Mouse (Mus musculus): ENCODE data around the gene 2310079G19Rik. TPM values are rescaled to one million over a fixed set of nuclear protein-coding genes. Genes with fewer than 3 reads are reported as not detected.

The 2310079G19Rik gene
- polyA plus RNA-seq, 1 experiment from 2014 or later: not detected

- no peak overlapping the region for H3K27ac ChIP-seq (ENCODE audit: low read length)
- WGBS: 32% methylated on average over 4 of the region's 4 CpGs
Measured at GRCm38 (mm10) chr16:88631474-88631873, 4.0 kb upstream of the 2310079G19Rik start.

DNA sequence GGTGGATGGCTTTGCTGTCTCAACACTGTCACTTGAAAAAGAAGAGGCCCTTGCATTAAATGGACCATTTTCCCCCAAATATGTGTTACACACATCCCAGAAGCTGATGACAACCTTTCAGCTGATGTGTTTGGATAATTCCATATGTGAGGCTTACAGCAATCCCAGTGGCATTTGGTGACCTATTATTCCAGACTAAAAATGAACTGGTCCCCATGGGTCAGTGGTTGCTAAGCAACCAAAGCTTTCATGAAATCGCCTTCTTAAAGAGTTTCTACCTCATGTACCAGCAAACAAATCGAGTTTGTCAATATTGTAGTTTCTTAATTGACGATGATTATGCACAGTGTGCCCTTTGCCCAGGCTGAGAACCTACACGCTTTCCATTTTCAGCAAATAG, 14.8 kb downstream of the 2310079G19Rik start:
- Histone ChIP-seq H3K27ac (ENCODE audit: low read length) (no peak overlapping the region), H3K9me3 (ENCODE audit: control insufficient read depth, low read length) (no peaks in the 10 kb centered on the region), H3K4me3 (ENCODE audit: low read length) (no peak overlapping the region), H3K36me3 (ENCODE audit: control insufficient read depth, insufficient read depth, low read length) (no peaks in the 10 kb centered on the region), H3K4me1 (replicated peaks; ENCODE audit: control insufficient read depth, insufficient read depth, low read length) (no peaks in the 10 kb centered on the region), H3K4me2 (ENCODE audit: low read depth, low read length) (no peak overlapping the region), H3K27me3 (ENCODE audit: control insufficient read depth, insufficient read depth, low read depth, low read length) (peaks cover 24% of the 10 kb centered on the region), H3K9ac (ENCODE audit: low read length) (no peak overlapping the region)
- WGBS: 66% methylated on average over 4 of the region's 4 CpGs
- no peak for ATAC-seq (ENCODE audit: low read depth)

More at GRCm38 (mm10) chr16:88631474-88631873, 4.0 kb upstream of the 2310079G19Rik start:
- Histone ChIP-seq H3K4me1 (replicated peaks; ENCODE audit: control insufficient read depth, insufficient read depth, low read length) (no peaks in the 10 kb centered on the region), H3K9me3 (ENCODE audit: control insufficient read depth, low read length) (no peaks in the 10 kb centered on the region), H3K27me3 (ENCODE audit: control insufficient read depth, insufficient read depth, low read depth, low read length) (no peaks in the 10 kb centered on the region; the same call in 1 of the 2 replicates), H3K4me3 (ENCODE audit: low read length) (no peak overlapping the region), H3K9ac (ENCODE audit: low read length) (no peak overlapping the region), H3K36me3 (ENCODE audit: control insufficient read depth, insufficient read depth, low read length) (no peaks in the 10 kb centered on the region), H3K4me2 (ENCODE audit: low read depth, low read length) (no peak overlapping the region)
- no peak for ATAC-seq (ENCODE audit: low read depth)

- Histone ChIP-seq H3K27ac (ENCODE audit: low read length) (no peak within 1 kb of the TSS), H3K9me3 (ENCODE audit: control insufficient read depth, low read length) (no peaks in the 10 kb centered on the region), H3K27me3 (ENCODE audit: control insufficient read depth, insufficient read depth, low read depth, low read length) (peaks cover 24% of the 10 kb centered on the region), H3K4me1 (replicated peaks; ENCODE audit: control insufficient read depth, insufficient read depth, low read length) (no peaks in the 10 kb centered on the region), H3K4me3 (ENCODE audit: low read length) (no peak within 1 kb of the TSS), H3K36me3 (ENCODE audit: control insufficient read depth, insufficient read depth, low read length) (no peaks in the 10 kb centered on the region), H3K9ac (ENCODE audit: low read length) (no peak within 1 kb of the TSS), H3K4me2 (ENCODE audit: low read depth, low read length) (no peak within 1 kb of the TSS)
- 85% methylated on average over 8 of the region's 8 CpGs for WGBS
- no peak for ATAC-seq (ENCODE audit: low read depth)
Measured at GRCm38 (mm10) chr16:88611922-88612321, 15.5 kb downstream of the 2310079G19Rik start, which contains the start of gene Krtap24-1. TSS of gene Krtap24-1 (minus strand) at chr16:88612279.

DNA sequence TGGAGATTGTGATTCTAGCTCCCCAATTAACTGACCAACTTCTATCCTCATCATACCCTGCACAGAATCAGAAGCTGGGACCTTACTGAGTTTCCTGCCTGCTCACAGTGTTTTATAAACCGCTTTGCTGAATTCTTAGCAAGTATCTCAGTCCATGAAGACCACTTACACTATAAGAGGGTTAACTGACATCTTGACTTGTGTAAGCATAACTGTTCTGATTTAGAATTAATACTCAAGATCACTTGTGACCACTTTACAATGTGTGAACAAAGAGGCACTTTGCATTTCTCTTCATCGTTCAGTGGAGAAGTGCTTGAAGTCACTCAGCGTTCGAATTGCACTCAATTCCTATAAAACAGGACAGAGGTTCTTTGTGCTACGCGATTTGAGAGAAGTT, 22.9 kb downstream of the 2310079G19Rik start:
- ATAC-seq (ENCODE audit: low read depth): peak; percentile 66
- Histone ChIP-seq H3K4me3 (ENCODE audit: low read length) (no peak overlapping the region), H3K9ac (ENCODE audit: low read length) (no peak overlapping the region), H3K9me3 (ENCODE audit: control insufficient read depth, low read length) (no peaks in the 10 kb centered on the region), H3K4me2 (ENCODE audit: low read depth, low read length) (no peak overlapping the region), H3K4me1 (replicated peaks; ENCODE audit: control insufficient read depth, insufficient read depth, low read length) (no peaks in the 10 kb centered on the region), H3K36me3 (ENCODE audit: control insufficient read depth, insufficient read depth, low read length) (no peaks in the 10 kb centered on the region), H3K27me3 (ENCODE audit: control insufficient read depth, insufficient read depth, low read depth, low read length) (peaks cover 24% of the 10 kb centered on the region), H3K27ac (ENCODE audit: low read length) (no peak overlapping the region)
- 59% methylated on average over 6 of the region's 6 CpGs for WGBS

DNA sequence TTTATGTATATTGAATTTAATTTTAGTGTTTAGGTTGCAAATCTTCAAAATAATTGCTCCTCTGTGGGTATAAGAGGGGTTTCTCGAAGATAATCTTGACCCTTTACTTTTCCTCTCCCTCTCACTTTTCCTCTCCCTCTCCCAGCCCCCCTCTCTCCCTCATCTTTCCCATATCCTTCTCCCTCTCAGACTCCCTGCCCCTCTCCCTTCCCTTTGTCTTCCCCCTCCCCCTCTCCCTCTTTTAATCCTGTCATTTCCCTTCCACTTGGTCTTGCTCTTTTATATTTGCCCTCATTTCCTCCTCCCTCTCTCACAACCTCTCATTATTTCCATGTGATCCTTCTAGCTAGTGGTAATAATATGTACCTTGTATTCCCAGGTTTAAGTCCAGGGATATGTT, 25.0 kb downstream of the 2310079G19Rik start:
- no peak overlapping the region for H3K4me2 ChIP-seq (ENCODE audit: low read depth, low read length)
- no peaks in the 10 kb centered on the region for H3K4me1 ChIP-seq (replicated peaks; ENCODE audit: control insufficient read depth, insufficient read depth, low read length)
- peaks cover 19% of the 10 kb centered on the region for H3K27me3 ChIP-seq (ENCODE audit: control insufficient read depth, insufficient read depth, low read depth, low read length)
- ATAC-seq (ENCODE audit: low read depth): no peak
- no peak overlapping the region for H3K27ac ChIP-seq (ENCODE audit: low read length)
- no peaks in the 10 kb centered on the region for H3K9me3 ChIP-seq (ENCODE audit: control insufficient read depth, low read length)
- H3K9ac ChIP-seq (ENCODE audit: low read length): no peak overlapping the region
- WGBS: 41% methylated on average over 1 of the region's 1 CpGs
- H3K4me3 ChIP-seq (ENCODE audit: low read length): no peak overlapping the region
- no peaks in the 10 kb centered on the region for H3K36me3 ChIP-seq (ENCODE audit: control insufficient read depth, insufficient read depth, low read length)

DNA sequence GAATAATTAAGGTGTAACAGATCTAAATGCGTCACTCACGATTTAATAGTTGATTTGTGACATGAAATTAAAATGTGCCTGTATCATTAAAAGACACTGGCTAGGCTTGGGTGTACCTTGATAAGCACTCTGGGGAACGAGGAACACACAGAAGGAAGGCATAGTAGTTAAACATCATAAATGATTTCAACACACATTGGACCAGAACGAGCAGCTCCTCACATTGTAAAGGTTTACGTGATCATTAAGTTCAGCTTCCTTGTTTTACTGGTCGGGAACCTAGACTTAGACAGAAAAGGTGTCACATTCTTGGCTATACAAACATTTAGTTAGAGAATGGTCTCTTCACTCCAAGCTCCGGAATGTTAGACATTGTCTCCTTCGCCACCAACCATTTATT, 27.2 kb downstream of the 2310079G19Rik start:
- H3K36me3 ChIP-seq (ENCODE audit: control insufficient read depth, insufficient read depth, low read length): no peaks in the 10 kb centered on the region
- 55% methylated on average over 8 of the region's 8 CpGs for WGBS
- H3K9ac ChIP-seq (ENCODE audit: low read length): no peak overlapping the region
- no peak overlapping the region for H3K27ac ChIP-seq (ENCODE audit: low read length)
- no peak overlapping the region for H3K4me2 ChIP-seq (ENCODE audit: low read depth, low read length)
- H3K4me3 ChIP-seq (ENCODE audit: low read length): no peak overlapping the region
- no peak for ATAC-seq (ENCODE audit: low read depth)
- no peaks in the 10 kb centered on the region for H3K4me1 ChIP-seq (replicated peaks; ENCODE audit: control insufficient read depth, insufficient read depth, low read length)
- H3K27me3 ChIP-seq (ENCODE audit: control insufficient read depth, insufficient read depth, low read depth, low read length): peaks cover 19% of the 10 kb centered on the region
- H3K9me3 ChIP-seq (ENCODE audit: control insufficient read depth, low read length): no peaks in the 10 kb centered on the region

DNA sequence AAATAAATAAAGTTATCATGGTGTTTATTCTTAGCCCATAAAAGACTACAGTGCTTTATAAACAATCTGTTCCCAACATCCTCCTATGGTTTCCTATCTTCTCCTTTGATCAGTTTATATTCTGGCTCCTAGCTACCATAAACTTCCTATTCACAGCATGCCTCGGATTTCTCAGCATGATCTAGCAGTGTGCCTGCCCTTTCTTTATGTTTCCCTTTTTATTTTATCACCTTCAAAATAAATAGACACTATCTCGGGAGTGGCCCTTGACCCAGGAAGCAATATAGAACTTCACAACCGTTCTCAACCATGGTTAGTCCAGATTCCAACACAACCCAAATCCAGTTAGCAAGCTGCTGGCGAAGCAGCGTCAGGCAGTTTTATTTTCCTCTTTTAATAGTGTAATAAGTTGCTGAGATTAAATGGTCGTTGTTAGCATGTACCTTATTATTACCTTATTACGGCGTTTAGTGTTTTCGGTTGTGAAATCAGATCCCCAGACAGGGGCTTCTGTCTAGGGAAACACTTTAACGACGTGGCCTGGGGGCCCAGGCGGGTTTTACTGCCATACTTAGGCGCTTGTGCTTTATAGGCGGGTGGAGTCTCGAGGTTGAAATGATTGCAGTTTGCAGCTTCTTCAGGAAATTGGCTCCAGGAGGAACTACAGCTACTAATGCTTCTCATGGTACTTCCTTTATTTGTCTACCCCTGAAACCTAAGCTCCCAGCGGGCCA, 27.8 kb downstream of the 2310079G19Rik start:
- Histone ChIP-seq H3K4me2 (ENCODE audit: low read depth, low read length) (peak overlapping the region; percentile 9; the same call in 1 of the 2 replicates), H3K36me3 (ENCODE audit: control insufficient read depth, insufficient read depth, low read length) (no peaks in the 10 kb centered on the region), H3K9me3 (ENCODE audit: control insufficient read depth, low read length) (no peaks in the 10 kb centered on the region), H3K9ac (ENCODE audit: low read length) (no peak overlapping the region), H3K4me1 (replicated peaks; ENCODE audit: control insufficient read depth, insufficient read depth, low read length) (no peaks in the 10 kb centered on the region), H3K27ac (ENCODE audit: low read length) (no peak overlapping the region), H3K27me3 (ENCODE audit: control insufficient read depth, insufficient read depth, low read depth, low read length) (peaks cover 22% of the 10 kb centered on the region), H3K4me3 (ENCODE audit: low read length) (no peak overlapping the region)
- 38% methylated on average over 16 of the region's 16 CpGs for WGBS
- peak; percentile 78 for ATAC-seq (ENCODE audit: low read depth)

- Histone ChIP-seq H3K9me3 (ENCODE audit: control insufficient read depth, low read length) (no peaks in the 10 kb centered on the region), H3K4me1 (replicated peaks; ENCODE audit: control insufficient read depth, insufficient read depth, low read length) (no peaks in the 10 kb centered on the region), H3K4me2 (ENCODE audit: low read depth, low read length) (no peak overlapping the region), H3K36me3 (ENCODE audit: control insufficient read depth, insufficient read depth, low read length) (no peaks in the 10 kb centered on the region), H3K27ac (ENCODE audit: low read length) (no peak overlapping the region), H3K9ac (ENCODE audit: low read length) (no peak overlapping the region), H3K4me3 (ENCODE audit: low read length) (no peak overlapping the region), H3K27me3 (ENCODE audit: control insufficient read depth, insufficient read depth, low read depth, low read length) (peaks cover 11% of the 10 kb centered on the region)
- no peak for ATAC-seq (ENCODE audit: low read depth)
Measured at GRCm38 (mm10) chr16:88592758-88593157, 34.7 kb downstream of the 2310079G19Rik start.

- no peak overlapping the region for H3K4me2 ChIP-seq (ENCODE audit: low read depth, low read length)
- 80% methylated on average over 9 of the region's 9 CpGs for WGBS
- no peak overlapping the region for H3K27ac ChIP-seq (ENCODE audit: low read length)
- H3K27me3 ChIP-seq (ENCODE audit: control insufficient read depth, insufficient read depth, low read depth, low read length): peaks cover 6% of the 10 kb centered on the region; the same call in 1 of the 2 replicates
- no peaks in the 10 kb centered on the region for H3K36me3 ChIP-seq (ENCODE audit: control insufficient read depth, insufficient read depth, low read length)
- no peaks in the 10 kb centered on the region for H3K9me3 ChIP-seq (ENCODE audit: control insufficient read depth, low read length)
- no peak overlapping the region for H3K4me3 ChIP-seq (ENCODE audit: low read length)
- no peak overlapping the region for H3K9ac ChIP-seq (ENCODE audit: low read length)
- H3K4me1 ChIP-seq (replicated peaks; ENCODE audit: control insufficient read depth, insufficient read depth, low read length): no peaks in the 10 kb centered on the region
- ATAC-seq (ENCODE audit: low read depth): no peak
Measured at GRCm38 (mm10) chr16:88583338-88583737, 44.1 kb downstream of the 2310079G19Rik start.
